Mouse (Mus musculus) kidney, adult 2 months (tissue): ENCODE results near the gene Prr19.

Experiments
- CTCF ChIP-seq: fragments of 200-500 bp; conservative IDR thresholded peaks from 2 replicates; pipeline ENCODE4 v1.5.1; 2011; ENCODE audit warnings: low read depth, mild to moderate bottlenecking, control low read depth, low read length, moderate library complexity, mixed read lengths; ENCODE audit not compliant: insufficient read depth, insufficient read length
- POLR2A ChIP-seq: fragments of 200-500 bp; IDR thresholded peaks from one replicate; pipeline ENCODE4 v1.6.1; 2011; ENCODE audit warnings: low read depth, low read length, control low read depth

GRCm38 (mm10) chr7:25286989-25287388, 14.2 kb upstream of the Prr19 start:
- TF ChIP-seq CTCF (no peak; the same call in 1 of the 2 replicates), POLR2A (no peak)
